Mouse (Mus musculus) bone marrow, adult 2 months (tissue): ENCODE results near the gene Fbxo42. TPM values are rescaled to one million over a fixed set of nuclear protein-coding genes. Genes with fewer than 3 reads are reported as not detected.

Source experiments
- H3K27ac ChIP-seq: fragments of 200-500 bp; 2 replicates; pipeline ENCODE4 v1.5.1; 2012; ENCODE audit warnings: low read depth, mild to moderate bottlenecking, control low read depth, inconsistent platforms, low read length; ENCODE audit not compliant: control insufficient read depth, poor library complexity, insufficient read depth
- H3K4me1 ChIP-seq: fragments of 200-500 bp; 2 replicates; pipeline ENCODE4 v1.6.1; 2011; ENCODE audit warnings: low read length; ENCODE audit not compliant: control insufficient read depth, insufficient read depth
- H3K4me3 ChIP-seq: fragments of 200-500 bp; replicated peaks from 2 replicates; pipeline ENCODE3; 2011; ENCODE audit warnings: mild to moderate bottlenecking, low read depth, low read length, control low read depth; ENCODE audit not compliant: control insufficient read depth
- CTCF ChIP-seq: fragments of 200-500 bp; IDR thresholded peaks from 2 replicates; pipeline ENCODE4 v1.5.1; 2011; ENCODE audit warnings: low read length, control low read depth; ENCODE audit not compliant: control insufficient read depth, insufficient read depth
- POLR2A ChIP-seq: fragments of 200-500 bp; IDR thresholded peaks from 2 replicates; pipeline ENCODE4 v1.6.1; 2011; ENCODE audit warnings: low read depth, mild to moderate bottlenecking, control low read depth, low read length, borderline replicate concordance; ENCODE audit not compliant: control insufficient read depth
- WGBS: fragments of 180-500 bp; shearing (Covaris S2); methylation state at CpG from one replicate; pipeline ENCODE4 v1.1.7; 2018; 5-methylcytosine and 5-hydroxymethylcytosine counted together
- polyA plus RNA-seq: library from polyadenylated mRNA; stranded (reverse); fragments of >200 nt; gene quantifications from 2 replicates; pipeline ENCODE4 v1.2.4, GENCODE M21; 2011; ENCODE audit warnings: low replicate concordance; ENCODE audit not compliant: missing spikeins, insufficient read depth, insufficient read length

The Fbxo42 gene
- 7.9 and 9.2 TPM in 2 replicates for polyA plus RNA-seq

GRCm38 (mm10) chr4:141147112-141148008 lies at the start of gene Fbxo42:
TSS of gene Fbxo42 (plus strand) at chr4:141147913.
- Histone ChIP-seq H3K27ac (peak within 1 kb of the TSS; percentile 84), H3K4me1 (peaks cover 1% of the 10 kb centered on the region), H3K4me3 (peak within 1 kb of the TSS; percentile 99)
- WGBS, result under 1% methylated on average over 58 of the region's 58 CpGs
- TF ChIP-seq POLR2A (peak; percentile 88; the same call in 1 of the 2 replicates), CTCF (peak; percentile 68)

DNA sequence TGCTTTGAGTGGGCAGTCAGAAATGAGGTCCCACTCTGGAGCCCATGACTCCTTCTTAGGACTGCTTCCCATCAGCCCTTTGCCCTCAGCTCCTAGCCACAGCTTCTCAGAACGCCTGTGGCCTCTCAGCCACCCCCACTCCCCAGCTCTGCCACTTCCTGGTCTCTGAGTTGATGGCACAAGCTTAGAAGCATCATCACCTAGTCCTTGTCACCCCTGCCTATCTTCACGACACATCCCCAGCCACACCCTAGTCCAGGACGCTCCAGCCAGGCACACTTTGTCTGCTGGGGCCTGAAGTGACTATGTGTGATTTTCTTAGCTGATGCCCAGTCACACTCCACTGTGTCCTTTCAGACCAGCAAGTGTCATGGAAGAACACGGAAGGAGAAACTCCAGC lies 48.8 kb upstream of the Fbxo42 start:
- H3K4me1 ChIP-seq, result no peaks in the 10 kb centered on the region
- TF ChIP-seq POLR2A (no peak), CTCF (no peak)
- H3K4me3 ChIP-seq, result no peak overlapping the region
- 41% methylated on average over 4 of the region's 4 CpGs for WGBS
- H3K27ac ChIP-seq, result no peak overlapping the region

- Histone ChIP-seq H3K27ac (no peak overlapping the region), H3K4me1 (no peaks in the 10 kb centered on the region), H3K4me3 (no peak overlapping the region)
- 80% methylated on average over 5 of the region's 5 CpGs for WGBS
- TF ChIP-seq POLR2A, result no peak
- no peak for TF ChIP-seq CTCF
Observed at GRCm38 (mm10) chr4:141099956-141100355, 47.8 kb upstream of the Fbxo42 start.

DNA sequence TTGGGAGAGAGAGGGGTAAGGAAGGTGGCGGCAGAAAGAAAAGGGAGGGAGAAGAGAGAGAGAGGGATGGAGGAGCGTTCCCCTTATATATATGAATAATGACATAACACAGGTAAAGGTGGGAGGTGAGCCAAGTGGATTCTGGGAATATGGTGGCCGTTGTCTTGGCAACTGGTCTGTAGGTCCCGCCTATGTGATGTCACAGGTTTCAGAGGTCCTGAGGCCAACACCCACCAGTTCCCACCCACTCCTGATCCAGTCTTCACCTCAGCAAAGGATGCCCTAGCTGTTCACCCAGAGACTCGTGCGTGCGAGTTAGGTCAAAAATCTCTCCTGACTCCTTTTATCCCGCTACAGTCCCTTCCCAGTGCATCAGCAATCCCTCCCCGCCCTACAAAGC lies 46.4 kb upstream of the Fbxo42 start:
- no peaks in the 10 kb centered on the region for H3K4me1 ChIP-seq
- 92% methylated on average over 9 of the region's 9 CpGs for WGBS
- no peak overlapping the region for H3K4me3 ChIP-seq
- H3K27ac ChIP-seq, result no peak overlapping the region
- no peak for TF ChIP-seq POLR2A
- no peak for TF ChIP-seq CTCF

- H3K4me3 ChIP-seq, result no peak overlapping the region
- no peaks in the 10 kb centered on the region for H3K4me1 ChIP-seq
- no peak overlapping the region for H3K27ac ChIP-seq
- TF ChIP-seq CTCF (peak; percentile 50), POLR2A (no peak)
- WGBS, result 73% methylated on average over 6 of the region's 6 CpGs
Observed at GRCm38 (mm10) chr4:141101855-141102254, 45.9 kb upstream of the Fbxo42 start.

GRCm38 (mm10) chr4:141106526-141107183 lies 41.1 kb upstream of the Fbxo42 start:
- Histone ChIP-seq H3K4me1 (no peaks in the 10 kb centered on the region), H3K27ac (no peak overlapping the region), H3K4me3 (no peak overlapping the region)
- WGBS, result 80% methylated on average over 16 of the region's 16 CpGs
- TF ChIP-seq POLR2A, result no peak
- TF ChIP-seq CTCF, result no peak

DNA sequence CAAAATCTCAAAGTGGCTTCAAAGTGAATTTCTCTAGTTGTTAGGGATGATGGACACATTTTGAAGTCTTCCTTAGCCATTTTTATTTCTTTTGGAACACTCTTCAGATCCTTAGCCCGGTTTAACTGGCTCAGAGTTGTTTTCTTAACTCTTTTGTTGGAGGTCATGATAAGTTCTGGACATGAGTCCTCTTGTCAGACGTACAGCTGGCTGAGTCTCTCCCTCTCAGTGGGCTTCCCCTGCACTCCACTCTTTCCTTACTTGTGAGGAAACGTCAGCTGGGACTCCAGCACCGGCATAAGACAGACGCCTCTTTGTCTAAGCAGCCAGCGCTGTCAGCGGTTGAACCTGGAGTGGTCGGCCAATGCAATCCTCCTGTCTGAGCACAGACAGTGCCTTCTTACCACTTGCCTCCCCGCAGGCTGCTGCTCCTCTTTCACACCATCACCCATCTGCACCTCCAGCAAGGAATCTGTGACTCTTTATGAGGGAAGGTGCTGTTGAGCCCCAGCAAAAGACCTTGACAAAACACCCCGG lies 39.4 kb upstream of the Fbxo42 start:
- Histone ChIP-seq H3K27ac (no peak overlapping the region), H3K4me3 (no peak overlapping the region), H3K4me1 (no peaks in the 10 kb centered on the region)
- WGBS, result 62% methylated on average over 10 of the region's 10 CpGs
- TF ChIP-seq CTCF, result no peak
- TF ChIP-seq POLR2A, result no peak

- Histone ChIP-seq H3K4me1 (no peaks in the 10 kb centered on the region), H3K27ac (no peak overlapping the region), H3K4me3 (no peak overlapping the region)
- TF ChIP-seq POLR2A (no peak), CTCF (no peak)
- 85% methylated on average over 7 of the region's 7 CpGs for WGBS
Observed at GRCm38 (mm10) chr4:141113831-141114230, 33.9 kb upstream of the Fbxo42 start.
